Mouse (Mus musculus) gastrocnemius, adult 18-20 months (tissue): Measurements from ENCODE around the gene Prrt1. TPM values are rescaled to one million over a fixed set of nuclear protein-coding genes. Genes with fewer than 3 reads are reported as not detected.

ENCODE experiments used
- DNase-seq: peaks from one replicate; pipeline ENCODE4 v3.0.0; 2021; ENCODE audit warnings: low spot score
- total RNA-seq, 2 experiments: library from RNA; stranded (reverse); gene quantifications; 2 replicates each; pipeline ENCODE4 v1.2.3; 2021

Prrt1 gene
- total RNA-seq, 2 experiments from 2014 or later, result 0.30 to 0.38 TPM

DNA sequence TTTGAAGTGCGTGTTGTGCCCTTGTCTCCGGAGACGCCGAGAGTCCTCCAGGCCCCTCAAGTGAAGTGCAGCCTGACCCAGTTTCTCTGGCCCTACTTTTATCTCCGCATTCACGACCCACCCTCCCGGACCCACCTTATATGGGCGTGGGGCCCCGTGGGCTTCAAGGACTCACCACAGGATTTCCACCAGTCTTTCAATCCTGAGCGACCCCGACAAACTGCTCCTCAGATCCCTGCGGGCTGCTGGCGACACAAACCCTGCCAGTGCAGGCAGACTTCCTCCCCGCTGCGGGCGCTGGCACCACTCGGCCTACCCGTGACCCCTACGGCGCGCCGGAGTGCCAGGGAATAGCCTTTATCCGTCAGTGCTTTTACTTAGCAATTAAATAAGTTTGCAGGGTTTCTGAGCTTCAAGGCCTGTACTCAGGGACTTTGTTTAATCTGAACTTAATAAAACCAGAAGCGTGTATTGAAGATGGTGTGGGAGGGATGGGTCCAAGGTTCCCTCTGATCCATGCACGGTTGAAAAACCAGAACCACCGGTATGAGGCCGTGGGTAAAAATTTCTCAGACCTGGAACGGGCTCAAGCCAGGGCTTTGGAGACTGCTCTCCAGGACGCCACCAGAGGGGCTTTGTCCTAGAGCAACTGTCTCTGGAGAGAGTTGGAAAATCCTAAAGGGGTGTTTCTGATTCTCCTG is 1.2 kb upstream of the Prrt1 start, which contains the start of gene Ppt2:
Ppt2 (minus strand) TSS at position 568 of the 701 bp plus-strand sequence.
- peak; percentile 50 for DNase-seq

DNA sequence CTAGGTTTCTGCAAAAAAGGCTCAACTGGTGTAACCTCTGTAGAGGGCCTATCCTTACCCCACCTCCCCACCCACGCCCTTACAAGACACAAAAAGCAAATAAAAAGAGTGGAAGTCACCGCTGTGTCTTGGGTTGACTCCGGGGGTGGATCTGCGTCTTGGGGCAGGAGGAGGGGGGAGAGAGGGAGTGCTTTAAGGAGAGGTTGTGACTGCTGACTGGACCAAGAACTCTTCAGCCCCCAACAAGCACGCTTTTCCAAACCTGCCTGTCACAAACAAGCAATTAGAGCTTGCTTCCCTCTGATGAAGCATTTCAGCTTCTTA is 727 bp upstream of the Prrt1 start:
- DNase-seq, result no peak

DNA sequence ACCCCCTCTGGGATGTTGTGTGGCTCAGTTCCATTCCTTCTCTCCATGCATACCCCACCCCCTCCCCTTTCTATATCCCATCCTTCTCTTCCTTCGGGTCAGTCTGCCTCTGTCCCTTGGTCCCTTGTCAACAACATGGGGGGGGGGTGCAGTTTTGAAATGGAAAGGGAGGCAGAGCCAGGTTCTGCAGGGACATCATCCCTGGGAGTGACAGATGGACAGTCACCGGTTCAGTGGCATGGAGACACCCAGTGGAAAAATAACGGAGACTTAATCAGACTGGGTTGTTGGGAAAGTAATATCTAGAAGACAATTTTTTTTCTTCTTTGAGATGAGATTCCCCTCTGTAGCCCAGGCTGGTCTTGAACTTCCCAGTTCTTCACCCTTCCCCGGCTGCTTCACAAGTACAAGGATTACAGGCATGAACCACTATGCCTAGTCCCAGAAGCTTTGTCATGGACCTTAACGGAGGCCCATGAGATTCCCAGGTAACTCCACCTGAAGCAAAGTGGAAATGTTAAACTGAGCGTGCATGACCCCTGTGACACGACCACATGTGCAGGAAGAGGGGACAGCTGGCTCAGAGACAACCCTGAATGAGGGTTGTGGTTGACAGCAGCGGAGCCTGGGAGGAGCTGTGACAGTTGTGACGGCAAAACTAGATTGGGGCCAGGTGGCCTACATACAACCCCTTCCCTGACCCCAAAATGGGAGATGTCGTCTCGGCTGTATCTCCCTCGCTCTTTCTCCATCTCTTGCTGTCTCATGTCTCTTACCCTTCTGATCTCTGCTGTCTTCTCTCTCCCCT is 667 bp downstream of the Prrt1 start:
- no peak for DNase-seq

DNA sequence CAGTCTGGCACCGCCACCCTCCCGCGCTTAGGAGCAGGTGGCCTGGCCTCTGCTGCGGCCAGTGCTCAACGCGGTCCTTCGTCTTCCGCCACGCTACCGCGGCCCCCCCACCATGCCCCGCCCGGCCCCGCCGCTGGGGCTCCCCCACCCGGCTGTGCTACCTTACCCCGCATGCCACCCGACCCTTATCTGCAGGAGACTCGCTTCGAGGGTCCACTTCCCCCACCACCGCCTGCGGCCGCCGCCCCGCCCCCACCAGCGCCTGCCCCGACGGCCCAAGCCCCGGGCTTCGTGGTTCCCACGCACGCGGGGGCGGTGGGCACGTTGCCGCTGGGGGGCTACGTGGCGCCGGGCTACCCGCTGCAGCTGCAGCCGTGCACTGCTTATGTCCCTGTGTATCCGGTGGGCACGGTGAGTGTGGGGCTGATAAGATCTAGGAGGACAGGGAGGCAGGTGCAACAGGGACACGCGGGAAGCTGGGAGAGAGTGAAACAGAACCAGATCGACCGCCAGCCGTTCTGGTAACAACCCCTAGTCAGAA is 1.5 kb downstream of the Prrt1 start:
- no peak for DNase-seq

DNA sequence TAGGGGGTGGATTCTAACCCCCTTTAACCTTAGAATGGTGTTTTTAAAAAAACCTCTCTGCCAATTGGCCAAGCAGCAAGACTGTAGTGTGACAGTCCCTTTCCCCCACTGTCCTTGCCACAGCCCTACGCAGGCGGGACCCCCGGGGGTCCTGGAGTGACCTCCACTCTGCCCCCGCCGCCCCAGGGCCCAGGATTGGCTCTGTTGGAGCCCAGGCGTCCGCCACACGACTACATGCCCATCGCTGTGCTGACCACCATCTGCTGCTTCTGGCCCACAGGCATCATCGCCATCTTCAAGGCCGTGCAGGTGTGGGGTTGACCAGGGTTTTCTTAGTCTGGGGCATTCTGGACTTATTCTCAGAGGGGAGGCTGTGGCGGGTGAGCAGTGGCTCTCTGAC is 2.3 kb downstream of the Prrt1 start:
- DNase-seq, result no peak

DNA sequence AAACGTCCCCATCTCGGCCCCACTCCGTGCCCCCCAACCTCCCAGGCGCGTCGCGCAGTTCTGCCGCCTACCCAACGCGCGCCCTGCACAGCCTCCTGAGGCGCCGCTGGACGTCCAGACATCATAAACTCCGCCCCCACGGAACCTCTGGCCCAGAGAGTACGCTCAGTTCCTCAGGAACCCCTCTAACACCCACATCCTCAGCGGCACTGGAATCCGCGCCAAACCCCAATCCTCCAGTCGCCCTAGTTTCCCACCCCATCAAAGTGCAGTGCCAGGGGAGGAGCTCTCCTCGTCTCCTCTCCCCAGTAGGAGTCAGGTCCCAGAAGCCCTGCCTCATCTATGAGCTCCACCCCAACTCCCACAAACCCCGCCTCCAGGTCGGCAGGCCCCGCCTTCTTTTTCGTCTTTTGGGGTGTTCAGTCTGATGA is 2.9 kb downstream of the Prrt1 start:
- DNase-seq, result peak; percentile 81

DNA sequence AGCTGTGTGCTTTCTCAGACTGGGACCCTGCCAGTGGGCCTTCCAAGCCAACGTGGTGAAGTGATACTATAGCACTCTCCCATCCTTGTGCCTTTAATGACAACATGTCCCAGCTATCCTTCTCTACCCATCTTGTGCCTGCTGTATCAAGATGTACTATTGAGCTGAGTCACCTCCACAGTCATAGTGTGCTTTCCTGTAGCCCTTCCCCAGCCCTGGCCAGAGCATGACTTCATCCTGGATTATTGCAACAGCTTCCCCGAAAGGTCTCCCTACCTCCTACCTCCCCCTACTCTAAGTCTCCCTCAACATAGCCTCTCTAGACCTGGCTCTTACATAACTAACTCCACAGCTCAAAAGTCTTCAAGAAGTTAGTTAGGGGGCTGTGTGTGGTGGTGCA is 6.3 kb downstream of the Prrt1 start:
- no peak for DNase-seq

DNA sequence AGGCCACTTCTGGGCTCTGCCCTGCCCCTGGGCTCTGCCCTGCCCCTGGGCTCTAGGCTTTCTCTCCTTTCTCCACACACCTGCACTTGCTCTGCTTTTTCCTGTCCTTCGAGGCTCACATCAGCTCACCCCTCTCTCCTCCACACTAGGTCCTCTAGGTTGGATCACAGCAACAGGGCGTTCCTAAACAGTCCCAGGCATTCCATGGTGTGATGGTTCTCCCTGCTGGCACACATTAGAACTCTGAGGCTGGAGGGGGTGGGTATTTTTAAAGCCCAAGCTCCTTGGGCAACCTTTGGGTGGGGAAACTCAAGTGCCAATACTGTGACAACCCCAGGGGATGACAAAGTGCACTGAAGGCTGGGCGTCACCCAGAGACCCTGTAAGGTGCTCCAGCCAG is 8.1 kb downstream of the Prrt1 start:
- DNase-seq, result no peak

DNA sequence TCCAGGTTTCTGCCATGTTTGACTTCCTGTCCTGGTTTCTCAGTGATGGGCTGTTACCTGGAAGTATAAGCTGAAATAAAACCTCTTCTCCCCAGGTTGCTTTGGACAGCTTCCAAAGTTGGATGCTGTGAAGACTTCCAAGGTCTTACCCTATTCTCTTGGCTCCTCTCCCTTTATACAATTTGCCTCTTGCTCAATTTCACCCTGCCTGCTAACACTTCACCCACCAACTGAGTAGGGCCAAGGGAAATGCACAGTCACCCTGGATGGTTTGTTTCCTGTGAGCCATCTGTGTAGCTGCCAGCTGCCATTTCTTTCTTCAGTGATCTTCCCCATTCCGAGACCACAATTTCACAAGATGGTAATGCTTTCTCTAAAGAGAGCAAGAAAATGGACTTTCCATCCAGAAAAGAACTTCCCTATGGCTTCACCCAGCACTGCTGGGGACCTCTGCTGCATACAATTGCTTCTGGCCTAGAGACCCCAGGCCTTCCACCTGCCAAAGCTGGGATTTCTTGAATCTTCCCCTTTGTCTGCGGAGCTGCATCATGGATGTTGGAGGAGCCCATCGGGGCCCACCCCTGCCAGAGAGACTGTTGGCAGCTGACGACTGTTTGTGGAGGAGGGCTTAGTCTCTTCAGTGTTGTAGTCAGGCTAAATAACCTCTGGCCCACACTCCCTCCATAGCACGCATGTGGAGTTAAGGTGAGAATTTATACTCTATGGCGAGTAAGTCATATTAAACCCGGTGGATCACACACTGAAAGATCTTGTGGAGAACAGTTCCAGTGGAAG is 10.3 kb downstream of the Prrt1 start:
- no peak for DNase-seq

DNA sequence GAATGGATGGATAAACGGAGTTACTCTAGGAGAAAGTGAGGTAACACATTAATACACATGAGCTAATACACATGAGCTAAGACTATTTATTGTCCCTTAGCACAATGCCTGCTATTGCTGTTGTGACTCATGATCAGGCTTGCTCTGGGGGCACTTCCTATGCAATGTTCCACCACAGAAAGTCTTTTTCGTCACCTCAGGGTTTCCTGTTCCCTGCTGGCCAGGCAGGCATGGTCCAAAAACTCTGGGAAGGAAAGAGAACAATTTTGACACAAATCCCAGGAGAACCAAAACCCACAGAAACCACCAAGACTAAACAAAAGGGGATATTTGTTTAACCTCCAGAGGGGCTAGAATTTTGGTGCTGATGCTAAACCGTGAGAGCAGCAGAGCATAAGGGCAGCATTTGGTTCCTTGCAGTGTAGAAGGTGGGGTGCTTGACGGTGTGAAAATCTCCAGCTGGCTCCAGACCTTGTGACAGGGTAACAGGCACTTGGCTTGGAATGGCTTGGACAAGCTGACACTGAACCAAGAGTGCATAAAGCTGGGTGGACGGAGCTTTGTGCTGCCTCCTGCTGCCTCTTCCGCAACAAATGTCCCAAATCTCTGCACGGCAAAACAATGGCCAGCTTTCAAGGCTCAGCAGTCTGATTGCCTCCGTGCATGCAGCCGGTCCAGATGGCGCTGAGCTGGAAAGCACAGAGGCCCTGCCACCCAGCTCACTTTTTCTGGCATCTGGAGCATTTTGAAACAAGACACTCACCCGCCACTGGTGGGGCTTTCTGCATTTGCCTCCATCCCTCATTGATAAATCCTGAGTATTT is 11.7 kb downstream of the Prrt1 start:
- no peak for DNase-seq

DNA sequence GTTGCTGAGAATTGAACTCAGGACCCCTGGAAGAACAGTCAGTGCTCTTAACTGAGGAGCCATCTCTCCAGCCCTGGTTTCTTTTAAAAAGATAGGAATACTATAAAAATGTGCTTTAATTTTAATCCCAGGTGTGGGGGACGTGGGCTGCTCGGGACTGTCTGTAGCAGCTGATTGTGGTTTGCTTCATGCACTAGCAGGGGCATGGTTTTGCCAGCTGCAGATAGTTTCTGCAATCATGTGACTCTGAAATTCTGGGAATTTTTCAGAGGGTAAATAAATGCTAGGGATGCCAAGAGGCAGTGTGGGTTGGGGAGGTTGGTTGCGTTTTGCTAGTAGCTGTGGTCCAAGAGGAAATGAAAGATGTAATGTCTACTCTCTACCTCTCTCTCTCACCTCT is 12.6 kb downstream of the Prrt1 start:
- DNase-seq, result no peak

DNA sequence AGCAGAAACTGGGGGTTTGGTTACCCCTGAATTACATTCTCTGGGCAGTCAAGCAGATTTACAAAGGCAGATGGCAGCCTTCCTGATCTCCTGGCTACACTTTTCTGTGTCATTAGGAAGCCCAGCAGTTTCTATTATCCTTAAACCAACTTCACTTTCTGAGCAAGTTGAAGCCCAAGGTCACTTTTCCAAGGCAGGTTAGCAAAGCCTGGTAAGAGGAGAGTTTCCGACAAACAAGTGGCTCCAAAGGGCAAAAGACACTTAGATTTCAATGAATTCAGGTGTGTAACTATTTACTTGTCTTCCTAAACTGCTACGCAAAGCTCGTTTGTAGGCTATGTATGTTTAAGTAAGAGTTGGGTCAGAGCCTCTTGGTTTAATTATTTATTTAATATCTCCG is 14.0 kb downstream of the Prrt1 start:
- DNase-seq, result no peak

DNA sequence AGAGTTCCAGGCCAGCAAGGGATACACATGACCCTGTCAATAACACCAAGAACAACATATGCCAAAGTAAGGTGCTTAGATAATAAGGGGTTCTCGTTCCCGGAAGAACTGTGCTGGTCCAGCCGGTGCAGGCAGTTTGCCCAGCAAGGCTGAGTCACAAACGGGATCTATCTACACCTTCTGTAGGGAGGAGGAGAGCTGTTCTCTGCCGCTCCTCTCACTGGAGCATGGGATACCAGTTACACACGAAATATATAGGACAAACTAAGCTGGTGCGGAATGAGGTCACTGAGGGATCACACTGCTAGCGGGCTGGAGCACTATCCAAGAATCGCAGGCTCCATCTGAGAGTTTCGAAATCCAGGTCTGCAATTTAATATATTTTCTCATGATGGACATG is 14.6 kb downstream of the Prrt1 start:
- no peak for DNase-seq

DNA sequence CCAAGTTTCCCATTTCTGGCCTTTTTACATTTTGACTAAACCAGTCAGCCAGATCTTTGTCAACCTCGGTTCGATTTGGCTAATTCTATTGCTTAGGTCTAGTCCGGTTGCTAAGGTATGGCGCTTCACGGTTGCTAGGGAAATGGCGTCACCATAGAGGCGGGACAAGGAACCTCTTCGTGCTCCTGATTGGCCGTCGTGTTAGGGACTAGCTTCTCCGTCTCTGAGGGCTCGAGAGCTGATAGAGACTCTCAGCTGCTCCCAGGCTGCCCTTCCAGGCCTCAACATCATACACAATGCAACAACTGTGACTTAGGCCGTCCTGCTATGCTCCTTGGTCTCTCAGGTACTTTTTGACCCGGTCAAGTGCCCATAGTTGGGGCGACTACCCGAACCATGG is 15.3 kb downstream of the Prrt1 start, which contains the start of gene Fkbpl:
Fkbpl (plus strand) TSS at position 157 of the 400 bp plus-strand sequence.
- peak; percentile 99 for DNase-seq

DNA sequence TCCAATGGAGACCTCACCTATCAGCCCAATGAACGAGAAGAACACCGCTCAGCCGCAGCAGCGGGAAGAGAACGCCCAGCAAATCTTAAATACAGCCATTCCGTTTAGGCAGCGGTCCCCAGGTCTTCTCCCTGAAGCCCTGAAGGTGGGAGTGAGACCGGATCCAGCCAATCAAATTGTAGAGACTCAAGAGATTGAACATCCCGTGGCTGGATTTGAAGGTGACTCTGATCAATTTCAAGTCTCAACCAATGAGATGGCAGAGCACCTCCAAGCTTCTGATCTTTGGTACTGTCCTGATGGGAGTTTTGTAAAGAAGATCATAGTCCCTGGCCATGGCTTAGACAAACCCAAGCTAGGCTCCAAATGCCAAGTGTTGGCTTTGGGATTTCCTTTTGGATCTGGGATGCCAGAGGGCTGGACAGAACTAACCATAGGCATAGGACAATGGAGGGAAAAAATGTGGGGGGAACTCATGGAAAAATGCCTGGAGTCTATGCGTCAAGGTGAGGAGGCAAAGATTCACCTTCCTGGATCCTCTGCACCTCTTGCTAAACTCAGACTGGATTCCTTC is 16.0 kb downstream of the Prrt1 start:
- no peak for DNase-seq

DNA sequence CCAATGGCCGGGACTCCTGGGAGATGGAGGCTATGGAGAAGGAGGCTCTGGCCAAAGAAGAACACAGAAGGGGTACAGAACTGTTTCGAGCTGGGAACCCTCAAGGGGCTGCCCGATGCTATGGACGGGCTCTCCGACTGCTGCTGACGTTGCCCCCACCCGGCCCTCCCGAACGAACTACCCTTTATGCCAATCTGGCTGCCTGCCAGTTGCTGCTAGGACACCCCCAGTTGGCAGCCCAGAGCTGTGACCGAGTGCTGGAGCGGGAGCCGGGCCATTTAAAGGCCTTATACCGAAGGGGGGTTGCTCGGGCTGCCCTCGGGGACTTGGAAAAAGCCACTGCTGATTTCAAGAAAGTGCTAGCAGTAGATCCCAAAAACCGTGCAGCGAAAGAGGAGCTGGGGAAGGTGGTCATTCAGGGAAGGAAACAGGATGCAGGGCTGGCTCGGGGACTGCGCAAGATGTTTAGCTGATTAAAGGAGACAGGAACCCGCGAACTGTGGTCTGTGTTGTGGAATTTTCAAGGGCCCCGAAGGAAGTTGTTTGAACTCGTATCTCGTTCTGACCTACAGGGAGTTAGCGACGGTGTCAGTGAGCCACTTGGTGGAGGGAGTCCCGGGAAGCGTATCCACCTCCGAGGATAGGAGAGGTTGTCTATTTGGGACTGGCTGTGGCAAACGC is 16.6 kb downstream of the Prrt1 start:
- no peak for DNase-seq

DNA sequence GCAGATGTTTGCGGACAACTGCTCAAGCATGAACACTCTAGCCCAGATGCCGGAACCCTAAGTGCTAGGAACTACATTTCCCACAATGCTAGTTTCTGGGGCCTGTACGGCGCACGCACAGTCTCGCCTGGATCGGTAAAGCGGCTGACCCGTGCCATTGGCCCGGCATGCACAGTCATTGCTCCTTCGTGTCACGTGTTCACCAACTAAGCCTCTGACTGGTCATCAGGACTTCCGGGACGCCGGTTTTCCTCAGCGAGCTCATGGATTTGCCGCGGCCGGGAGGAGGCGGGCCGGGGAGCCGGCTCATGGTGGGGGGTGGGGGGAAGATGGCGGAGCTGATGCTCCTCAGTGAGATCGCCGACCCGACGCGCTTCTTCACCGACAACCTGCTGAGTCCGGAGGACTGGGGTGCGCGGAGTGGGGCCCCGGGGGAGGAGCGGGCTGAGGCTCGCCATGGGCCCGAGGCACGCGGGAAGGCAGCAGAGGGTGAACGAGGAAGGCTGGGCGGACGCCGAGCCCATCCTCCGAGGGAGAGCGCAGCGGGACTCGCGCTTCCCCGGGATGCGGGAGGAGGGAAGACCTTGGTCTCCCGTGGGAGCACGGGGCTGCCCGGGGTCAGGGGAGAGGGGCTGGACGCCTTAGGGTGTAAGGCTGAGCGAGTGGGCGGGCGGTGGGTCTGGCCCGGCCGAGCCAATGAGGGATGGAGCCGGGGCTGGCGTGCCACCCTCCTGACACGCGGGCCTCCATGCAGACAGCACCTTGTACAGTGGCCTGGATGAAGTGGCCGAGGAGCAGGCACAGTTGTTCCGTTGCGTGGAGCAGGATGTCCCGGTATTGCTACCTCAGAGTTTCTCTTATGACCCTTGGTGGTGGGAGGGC is 17.8 kb downstream of the Prrt1 start, which contains the start of gene Atf6b:
Atf6b (plus strand) TSS at position 241 of the 882 bp plus-strand sequence.
- peak; percentile 97 for DNase-seq

DNA sequence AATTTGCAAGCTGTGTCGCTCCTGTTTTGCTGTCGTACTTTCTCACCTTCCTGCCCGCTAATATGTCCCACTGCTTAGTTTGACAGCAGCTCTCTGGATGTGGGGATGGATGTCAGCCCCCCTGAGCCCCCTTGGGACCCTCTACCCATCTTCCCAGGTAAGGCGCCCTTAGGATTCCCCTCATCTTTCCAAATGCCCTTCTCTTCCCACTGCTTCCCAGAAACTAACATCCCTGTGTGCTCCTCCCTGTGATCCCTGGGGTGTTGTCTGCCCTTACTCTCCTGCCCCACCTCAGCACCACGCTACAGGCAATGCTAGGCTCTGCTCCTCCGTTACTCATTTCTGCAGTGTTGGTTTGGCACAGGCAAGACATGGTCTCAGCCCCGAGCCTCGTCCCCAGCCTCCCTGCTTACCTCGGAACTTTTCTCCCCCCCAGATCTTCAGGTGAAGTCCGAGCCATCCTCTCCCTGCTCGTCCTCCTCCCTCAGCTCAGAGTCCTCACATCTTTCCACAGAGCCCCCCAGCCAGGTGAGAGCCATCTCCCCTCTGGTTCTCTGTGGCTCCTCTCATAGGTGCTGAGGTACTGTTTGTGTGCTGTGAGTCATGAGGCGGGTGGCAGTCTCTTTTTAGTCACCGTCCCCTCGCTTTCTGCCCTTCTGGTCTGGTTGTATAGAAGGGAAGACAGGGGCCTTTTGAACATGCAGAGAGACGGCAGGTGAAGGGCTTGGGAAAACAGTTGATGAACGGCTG is 19.0 kb downstream of the Prrt1 start:
- DNase-seq, result no peak
